Mouse (Mus musculus): ENCODE measurements at regions not wholly inside any gene's neighbourhood (a gene's known extent, or its start where the extent isn't known, plus 50 kb on each side); places are given as distances from the start of the nearest gene placed in this dataset.

DNA sequence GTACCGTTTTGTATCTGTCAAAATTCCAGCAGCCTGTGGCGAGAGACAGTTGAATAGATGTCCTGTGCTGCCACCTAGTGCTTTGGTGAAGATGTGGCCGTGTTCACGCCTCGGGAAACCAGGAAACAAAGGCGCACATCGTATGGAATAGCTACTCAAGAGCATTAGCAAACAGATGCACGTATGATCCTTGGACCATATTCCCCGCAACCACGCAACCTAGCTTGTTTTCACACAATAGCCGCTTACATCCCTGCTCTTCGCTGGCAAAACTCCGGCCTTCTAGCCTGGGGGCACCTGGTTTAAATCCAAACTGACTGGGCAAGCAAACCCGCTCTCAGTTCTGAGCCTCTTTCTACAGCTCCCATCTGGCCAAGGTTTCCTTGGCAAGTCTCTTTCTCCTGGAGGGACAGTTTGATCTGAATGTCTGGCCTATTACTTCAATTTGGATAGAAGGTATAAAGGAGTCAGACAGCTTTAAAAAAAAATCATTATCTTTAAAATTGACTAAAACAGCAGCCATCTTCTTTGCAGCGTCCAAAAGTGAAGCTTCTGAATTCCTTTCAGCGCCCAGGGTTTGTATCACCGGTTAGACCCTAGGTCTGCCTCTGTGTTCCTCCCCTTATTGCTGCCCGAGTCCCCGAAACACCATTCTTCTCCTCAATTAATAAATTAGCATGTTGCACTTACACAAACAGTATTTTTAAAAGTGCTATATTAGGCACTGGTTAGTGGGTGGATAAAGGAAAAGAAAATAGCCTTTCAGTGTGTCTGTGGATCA is 295.0 kb upstream of the Prkd1 start:
- TF ChIP-seq POLR2A (IDR thresholded peaks at IDR 0.05; ENCODE audit: control insufficient read depth in 1 of 2, insufficient read depth in 1 of 2, low read depth in 1 of 2, low read length in 2 of 2, poor library complexity in 1 of 2) (no peak), RCOR1 (IDR thresholded peaks at IDR 0.05; ENCODE audit: low read depth, low read length) (no peak), MEF2A (IDR thresholded peaks at IDR 0.05; ENCODE audit: extremely low read depth, insufficient replicate concordance, low read depth, low read length, poor library complexity, severe bottlenecking) (no peak), CTCF (IDR thresholded peaks at IDR 0.05 in 2 of 3, conservative IDR thresholded peaks at IDR 0.05 in 1 of 3; ENCODE audit: control insufficient read depth in 1 of 3, insufficient read depth in 1 of 3, low read depth in 2 of 3, low read length in 3 of 3, poor library complexity in 1 of 3, severe bottlenecking in 1 of 3) (peak; percentile 26 to 56 (median 55)), TCF12 (IDR thresholded peaks at IDR 0.05; ENCODE audit: low read depth, low read length) (no peak), ZNF384 (IDR thresholded peaks at IDR 0.05; ENCODE audit: low read depth, low read length) (no peak), NELFE (IDR thresholded peaks at IDR 0.05; ENCODE audit: low read depth, low read length) (no peak), EP300 (IDR thresholded peaks at IDR 0.05; ENCODE audit: low read depth in 1 of 2, low read length in 2 of 2) (no peak), ZKSCAN1 (IDR thresholded peaks at IDR 0.05; ENCODE audit: low read depth, low read length) (no peak), ELF1 (IDR thresholded peaks at IDR 0.05; ENCODE audit: low read depth, low read length) (no peak), POLR2AphosphoS2 (IDR thresholded peaks at IDR 0.05; ENCODE audit: low read length) (no peak), CHD1 (IDR thresholded peaks at IDR 0.05; ENCODE audit: low read depth, low read length) (no peak), MYB (IDR thresholded peaks at IDR 0.05; ENCODE audit: low read depth, low read length) (no peak), GATA1 (IDR thresholded peaks at IDR 0.05; ENCODE audit: low read depth, low read length) (no peak)

All from MEL (cell line).